Mouse (Mus musculus) liver, embryonic 14.5 days (tissue): ENCODE data around the gene Nup210.

Source experiments
- CTCF ChIP-seq: IDR thresholded peaks from 2 replicates; pipeline ENCODE4 v1.5.1; 2016; ENCODE audit warnings: antibody characterized with exemption, low read depth, control low read depth
- EP300 ChIP-seq: IDR thresholded peaks from 2 replicates; pipeline ENCODE4 v1.6.1; 2016; ENCODE audit warnings: antibody characterized with exemption, low read depth

DNA sequence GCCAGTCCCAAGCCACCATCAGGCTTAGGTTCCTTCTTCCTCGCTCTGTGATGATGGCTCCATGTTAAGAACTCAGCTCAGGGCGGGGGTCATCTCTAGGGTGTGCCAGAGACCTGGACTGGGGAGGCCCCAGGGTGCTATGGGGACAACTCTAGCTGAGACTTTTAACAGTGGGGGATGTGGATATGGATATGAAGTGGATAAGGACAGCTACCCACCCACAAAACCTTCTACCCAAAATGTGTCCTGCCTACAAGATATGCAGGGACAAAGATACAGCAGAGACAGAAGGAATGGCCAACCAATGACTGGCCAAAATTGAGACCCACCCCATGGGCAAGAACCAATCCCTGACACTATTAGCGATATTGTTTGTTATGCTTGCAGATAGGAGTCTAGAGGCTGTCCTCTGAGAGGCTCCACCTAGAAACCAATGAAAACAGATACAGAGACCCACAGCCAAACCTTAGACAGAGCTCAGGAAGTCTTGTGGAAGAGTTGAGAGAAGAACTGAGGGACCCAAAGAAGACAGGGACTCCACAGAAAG, 108.3 kb downstream of the Nup210 start:
- TF ChIP-seq CTCF = no peak
- no peak for TF ChIP-seq EP300
